Mouse (Mus musculus): ENCODE results near the gene Igdcc3.

DNA sequence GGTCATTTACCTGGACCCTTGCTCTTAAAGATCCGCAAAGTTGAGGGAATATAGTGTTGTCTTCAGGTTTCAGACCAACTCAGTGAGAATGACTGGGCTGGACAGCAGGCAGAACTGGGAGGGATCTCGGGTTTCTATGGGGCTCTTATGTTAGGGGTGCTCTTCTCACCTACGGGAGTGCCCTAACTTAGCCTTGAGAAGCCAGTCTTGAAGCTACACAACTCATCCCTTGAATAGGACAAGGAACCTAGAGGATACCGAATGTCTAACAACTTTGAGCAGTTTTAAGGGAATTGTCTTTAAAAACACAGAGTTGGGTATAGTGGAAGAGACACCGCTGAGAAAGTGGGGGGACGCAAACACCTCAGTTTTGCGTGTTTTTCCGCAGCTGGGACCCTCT lies 498 bp upstream of the Igdcc3 start:
- TF ChIP-seq GATA1 (IDR thresholded peaks at IDR 0.05; ENCODE audit: low read length) (no peak), TAL1 (IDR thresholded peaks at IDR 0.05; ENCODE audit: low read length) (no peak)

Data from erythroblast, embryonic 14.5 days (primary cell).